Comparison of ENCODE assay signal across 9 mouse cellular contexts in genomic region chr19:23149465-23150410, GRCm38 (mm10). TPM values are rescaled to one million over a fixed set of nuclear protein-coding genes. Genes with fewer than 3 reads are reported as not detected.
DNase-seq lines count a peak whose midpoint lies in the region; ATAC-seq and TF ChIP-seq lines count a peak whose summit lies in the region.
"Had no signal": no experiment of that assay in that cellular context is flagged by ENCODE, and none has a peak within 500 bp of the region (broad histone marks: within the 10 kb centered on the region; RNA-seq: fewer than 3 reads in every experiment).

No protein-coding gene starts in this region.

- TF ChIP-seq CTCF in midbrain, postnatal 0 days (IDR thresholded peaks at IDR 0.05) = no peak

- H3K9ac ChIP-seq in hindbrain, embryonic 15.5 days = no peak overlapping the region
- H3K9ac ChIP-seq in hindbrain, embryonic 13.5 days = no peak overlapping the region
- no peak overlapping the region for H3K9ac ChIP-seq in midbrain, postnatal 0 days (replicated peaks; ENCODE audit: low read length, poor library complexity, severe bottlenecking)
- no peak overlapping the region for H3K9ac ChIP-seq in forebrain, embryonic 16.5 days (replicated peaks; ENCODE audit: low read depth, low read length)
- H3K9ac ChIP-seq: midbrain, embryonic 15.5 days had no signal

- H3K27me3 ChIP-seq in hindbrain, embryonic 15.5 days = no peaks in the 10 kb centered on the region
- no peaks in the 10 kb centered on the region; the same call in 1 of the 2 replicates for H3K27me3 ChIP-seq in hindbrain, embryonic 13.5 days
- H3K27me3 ChIP-seq in midbrain, postnatal 0 days (ENCODE audit: insufficient read depth, low read length) = no peaks in the 10 kb centered on the region
- H3K27me3 ChIP-seq in midbrain, embryonic 10.5 days (ENCODE audit: low read depth, poor library complexity, severe bottlenecking) = 0 out of 2 replicates have a peak, but pooled peaks cover 6% of the 10 kb centered on the region
- H3K27me3 ChIP-seq in forebrain, embryonic 16.5 days (replicated peaks; ENCODE audit: control insufficient read depth, insufficient read depth, low read length) = no peaks in the 10 kb centered on the region
- H3K27me3 ChIP-seq: midbrain, embryonic 15.5 days had no signal

- no peaks in the 10 kb centered on the region for H3K9me3 ChIP-seq in hindbrain, embryonic 15.5 days
- no peaks in the 10 kb centered on the region for H3K9me3 ChIP-seq in hindbrain, embryonic 13.5 days
- H3K9me3 ChIP-seq in midbrain, postnatal 0 days (ENCODE audit: low read length) = no peaks in the 10 kb centered on the region
- no peaks in the 10 kb centered on the region for H3K9me3 ChIP-seq in midbrain, embryonic 10.5 days (replicated peaks)
- no peaks in the 10 kb centered on the region for H3K9me3 ChIP-seq in forebrain, embryonic 16.5 days (ENCODE audit: control insufficient read depth, low read length)
- H3K9me3 ChIP-seq: midbrain, embryonic 15.5 days had no signal

- no peaks in the 10 kb centered on the region for H3K36me3 ChIP-seq in hindbrain, embryonic 15.5 days
- no peaks in the 10 kb centered on the region for H3K36me3 ChIP-seq in hindbrain, embryonic 13.5 days
- no peaks in the 10 kb centered on the region for H3K36me3 ChIP-seq in midbrain, postnatal 0 days (ENCODE audit: insufficient read depth, low read length)
- no peaks in the 10 kb centered on the region for H3K36me3 ChIP-seq in midbrain, embryonic 10.5 days
- H3K36me3 ChIP-seq in forebrain, embryonic 16.5 days (ENCODE audit: control insufficient read depth, insufficient read depth) = no peaks in the 10 kb centered on the region
- H3K36me3 ChIP-seq: midbrain, embryonic 15.5 days had no signal

- H3K4me2 ChIP-seq in hindbrain, embryonic 15.5 days = no peak overlapping the region
- no peak overlapping the region for H3K4me2 ChIP-seq in hindbrain, embryonic 13.5 days
- H3K4me2 ChIP-seq in midbrain, postnatal 0 days (ENCODE audit: low read depth, low read length, poor library complexity, severe bottlenecking) = no peak overlapping the region
- no peak overlapping the region for H3K4me2 ChIP-seq in forebrain, embryonic 16.5 days (ENCODE audit: low read length)
- H3K4me2 ChIP-seq: midbrain, embryonic 15.5 days had no signal

- WGBS in hindbrain, embryonic 15.5 days = 81% methylated on average over 7 of the region's 7 CpGs
- 87% methylated on average over 7 of the region's 7 CpGs for WGBS in hindbrain, embryonic 13.5 days
- WGBS in midbrain, postnatal 0 days = 79% methylated on average over 7 of the region's 7 CpGs
- 86% methylated on average over 7 of the region's 7 CpGs for WGBS in midbrain, embryonic 10.5 days
- WGBS in forebrain, embryonic 16.5 days = 79% methylated on average over 7 of the region's 7 CpGs

- peak; percentile 44; the same call in 1 of the 2 replicates for ATAC-seq in hindbrain, embryonic 15.5 days (ENCODE audit: low FRiP score, low read depth)
- no peak for ATAC-seq in hindbrain, embryonic 13.5 days (ENCODE audit: low FRiP score)
- no peak for ATAC-seq in midbrain, postnatal 0 days (ENCODE audit: low FRiP score)
- ATAC-seq in forebrain, embryonic 16.5 days = no peak
- ATAC-seq: midbrain, embryonic 15.5 days had no signal

- DNase-seq in midbrain, postnatal 0 days (ENCODE audit: low spot score) = peak; percentile 43
- no peak for DNase-seq in midbrain, embryonic 10.5 days (ENCODE audit: low spot score)
- DNase-seq in cerebellum, postnatal 10 days = peak; percentile 63
- DNase-seq in Muller cell, postnatal 12 days (ENCODE audit: inconsistent ontology term) = no peak
- DNase-seq: thymus, postnatal 14 days had no signal

- peaks cover 16% of the 10 kb centered on the region; the same call in 1 of the 2 replicates for H3K4me1 ChIP-seq in hindbrain, embryonic 15.5 days (replicated peaks)
- peaks cover 6% of the 10 kb centered on the region for H3K4me1 ChIP-seq in hindbrain, embryonic 13.5 days (replicated peaks)
- no peaks in the 10 kb centered on the region for H3K4me1 ChIP-seq in midbrain, postnatal 0 days (ENCODE audit: insufficient read depth, low read length)
- peaks cover 12% of the 10 kb centered on the region for H3K4me1 ChIP-seq in midbrain, embryonic 10.5 days
- peaks cover 5% of the 10 kb centered on the region; the same call in 1 of the 2 replicates for H3K4me1 ChIP-seq in forebrain, embryonic 16.5 days (replicated peaks; ENCODE audit: control insufficient read depth, insufficient read depth, low read length)
- H3K4me1 ChIP-seq: midbrain, embryonic 15.5 days had no signal

- no peak overlapping the region for H3K4me3 ChIP-seq in hindbrain, embryonic 15.5 days
- no peak overlapping the region for H3K4me3 ChIP-seq in hindbrain, embryonic 13.5 days
- H3K4me3 ChIP-seq in midbrain, postnatal 0 days (ENCODE audit: low read depth, low read length) = no peak overlapping the region
- H3K4me3 ChIP-seq in midbrain, embryonic 10.5 days = no peak overlapping the region
- no peak overlapping the region for H3K4me3 ChIP-seq in forebrain, embryonic 16.5 days (replicated peaks; ENCODE audit: low read length)
- H3K4me3 ChIP-seq: midbrain, embryonic 15.5 days had no signal

- peak overlapping the region; percentile 52 for H3K27ac ChIP-seq in hindbrain, embryonic 15.5 days (replicated peaks)
- no peak overlapping the region for H3K27ac ChIP-seq in hindbrain, embryonic 13.5 days
- H3K27ac ChIP-seq in midbrain, postnatal 0 days (ENCODE audit: low read depth, low read length) = no peak overlapping the region
- H3K27ac ChIP-seq in midbrain, embryonic 10.5 days (replicated peaks) = no peak overlapping the region
- no peak overlapping the region for H3K27ac ChIP-seq in forebrain, embryonic 16.5 days (ENCODE audit: low read length)
- H3K27ac ChIP-seq: midbrain, embryonic 15.5 days had no signal

RNA-seq across cellular contexts. Expression of gene Klf9, which starts 8.7 kb away (rescaled TPM):
- 4.5 and 5.0 TPM in 2 replicates for polyA plus RNA-seq in hindbrain, embryonic 15.5 days (2015; fragmentation: Nextera tagmentation; extraction: Ambion mirVana)
- polyA plus RNA-seq in hindbrain, embryonic 13.5 days (2015; fragmentation: Nextera tagmentation; extraction: Ambion mirVana) = 1.4 and 1.8 TPM in 2 replicates
- 13.8 and 14.7 TPM in 2 replicates for total RNA-seq in midbrain, postnatal 0 days (2014; rRNA removed)
- polyA plus RNA-seq in midbrain, postnatal 0 days (2015; fragmentation: Nextera tagmentation; extraction: Ambion mirVana) = 6.3 and 7.4 TPM in 2 replicates
- polyA plus RNA-seq in midbrain, embryonic 10.5 days (2016; fragmentation: Nextera tagmentation; extraction: Ambion mirVana) = 0.87 and 0.91 TPM in 2 replicates
- polyA plus RNA-seq in forebrain, embryonic 16.5 days (2015; fragmentation: Nextera tagmentation; extraction: Ambion mirVana) = 2.2 and 2.6 TPM in 2 replicates

Comparison
In these comparisons a context has a peak if more than half of its experiments do, and no peak if none do; other contexts are left out.
1. DNase-seq: peak in midbrain, postnatal 0 days (single experiment) and cerebellum, postnatal 10 days (2 of 2); none in midbrain, embryonic 10.5 days (single experiment) and Muller cell, postnatal 12 days (single experiment).